Mouse (Mus musculus) thymus, postnatal 10 days (tissue): ENCODE measurements around the gene Wnt3a.
"Not testable (repeated sequence)": the region's sequence is repeated elsewhere in the genome, so short reads cannot be mapped to it uniquely, and the experiment has no call there.

Experiments
- DNase-seq, 2 experiments: peaks; one replicate each; pipeline ENCODE4 v3.0.0; 2021; ENCODE audit warnings: low spot score in 2 of 2

Gene Wnt3a

GRCm38 (mm10) chr11:59221604-59222003 is 68.9 kb downstream of the Wnt3a start:
- DNase-seq = no peak

GRCm38 (mm10) chr11:59219064-59219463 is 71.5 kb downstream of the Wnt3a start:
- DNase-seq = peak in 1 of 2 experiments; percentile 41

GRCm38 (mm10) chr11:59218389-59218998 is 72.1 kb downstream of the Wnt3a start:
- DNase-seq = no peak

- DNase-seq = no peak
Measured at GRCm38 (mm10) chr11:59216955-59217354, 73.6 kb downstream of the Wnt3a start.

- no peak for DNase-seq
Measured at GRCm38 (mm10) chr11:59212892-59213494, 77.6 kb downstream of the Wnt3a start.

- DNase-seq = peak in 1 of 2 experiments; percentile 10
Measured at GRCm38 (mm10) chr11:59212320-59212719, 78.2 kb downstream of the Wnt3a start.

GRCm38 (mm10) chr11:59211561-59211960 is 79.0 kb downstream of the Wnt3a start:
- not testable (repeated sequence) for DNase-seq

GRCm38 (mm10) chr11:59210020-59210419 is 80.5 kb downstream of the Wnt3a start:
- DNase-seq = no peak

- DNase-seq = no peak
Measured at GRCm38 (mm10) chr11:59209580-59209979, 81.0 kb downstream of the Wnt3a start.

GRCm38 (mm10) chr11:59209003-59209441 is 81.5 kb downstream of the Wnt3a start:
- peak; percentile 39 to 43 for DNase-seq

- DNase-seq = peak; percentile 80 to 86
Measured at GRCm38 (mm10) chr11:59208153-59208831, 82.3 kb downstream of the Wnt3a start, which contains the start of gene 2310033P09Rik. TSS of gene 2310033P09Rik (plus strand) at chr11:59208321.

GRCm38 (mm10) chr11:59202081-59202995 is 88.2 kb downstream of the Wnt3a start, which contains the start of gene Mrpl55:
TSS of gene Mrpl55 (plus strand) at chr11:59202486.
- peak; percentile 84 to 92 for DNase-seq

- DNase-seq = no peak
Measured at GRCm38 (mm10) chr11:59201216-59202002, 89.1 kb downstream of the Wnt3a start.
